Mouse (Mus musculus): ENCODE results near the gene H1f0. TPM values are rescaled to one million over a fixed set of nuclear protein-coding genes. Genes with fewer than 3 reads are reported as not detected.

H1f0 gene
- total and polyA plus RNA-seq, 3 experiments = 33.5 to 213 (median 46.8) TPM

GRCm38 (mm10) chr15:79042721-79043491, 14.7 kb downstream of the H1f0 start:
- H3K9ac ChIP-seq (ENCODE audit: control insufficient read depth, low read depth, low read length, poor library complexity, severe bottlenecking) = no peak overlapping the region
- peaks cover 0 to 12% of the 10 kb centered on the region in 2 experiments; a peak in 2 of 4 replicates for H3K4me1 ChIP-seq (ENCODE audit: control insufficient read depth in 1 of 2, insufficient read depth in 2 of 2, low read length in 2 of 2)
- TF ChIP-seq MAX (IDR thresholded peaks at IDR 0.05; ENCODE audit: low read length) = no peak
- no peak for TF ChIP-seq MYC (IDR thresholded peaks at IDR 0.05; ENCODE audit: low read depth, low read length)
- TF ChIP-seq MEF2A (IDR thresholded peaks at IDR 0.05; ENCODE audit: extremely low read depth, insufficient replicate concordance, low read depth, low read length, poor library complexity, severe bottlenecking) = no peak
- TF ChIP-seq NRF1 (IDR thresholded peaks at IDR 0.05; ENCODE audit: insufficient read depth, low read depth, low read length, poor library complexity, severe bottlenecking) = no peak
- no peak overlapping the region for H3K4me3 ChIP-seq (ENCODE audit: control insufficient read depth in 1 of 2, insufficient read depth in 1 of 2, low read depth in 2 of 2, low read length in 2 of 2)
- no peak for DNase-seq (ENCODE audit: low read depth, low spot score)
- no peaks in the 10 kb centered on the region for H3K9me3 ChIP-seq (replicated peaks; ENCODE audit: insufficient read depth, low read length)
- H3K36me3 ChIP-seq (ENCODE audit: control insufficient read depth in 1 of 2, insufficient read depth in 2 of 2, low read length in 2 of 2) = no peaks in the 10 kb centered on the region
- no peak overlapping the region for H3K27ac ChIP-seq (ENCODE audit: control insufficient read depth, low read depth, low read length)
- no peaks in the 10 kb centered on the region for H3K27me3 ChIP-seq (ENCODE audit: control insufficient read depth in 1 of 2, insufficient read depth in 2 of 2, low read length in 2 of 2)
- H3K79me2 ChIP-seq (ENCODE audit: control insufficient read depth, insufficient read depth, low read length, poor library complexity) = no peaks in the 10 kb centered on the region; the same call in 1 of the 2 replicates

GRCm38 (mm10) chr15:79044837-79045236, 16.6 kb downstream of the H1f0 start:
- Histone ChIP-seq H3K4me3 (ENCODE audit: control insufficient read depth in 1 of 2, insufficient read depth in 1 of 2, low read depth in 2 of 2, low read length in 2 of 2) (no peak overlapping the region), H3K4me1 (ENCODE audit: control insufficient read depth in 1 of 2, insufficient read depth in 2 of 2, low read length in 2 of 2) (peaks cover 0 to 8% of the 10 kb centered on the region in 2 experiments; a peak in 2 of 4 replicates), H3K27me3 (ENCODE audit: control insufficient read depth in 1 of 2, insufficient read depth in 2 of 2, low read length in 2 of 2) (no peaks in the 10 kb centered on the region), H3K36me3 (ENCODE audit: control insufficient read depth in 1 of 2, insufficient read depth in 2 of 2, low read length in 2 of 2) (no peaks in the 10 kb centered on the region), H3K9ac (ENCODE audit: control insufficient read depth, low read depth, low read length, poor library complexity, severe bottlenecking) (no peak overlapping the region), H3K9me3 (replicated peaks; ENCODE audit: insufficient read depth, low read length) (no peaks in the 10 kb centered on the region), H3K79me2 (ENCODE audit: control insufficient read depth, insufficient read depth, low read length, poor library complexity) (no peaks in the 10 kb centered on the region; the same call in 1 of the 2 replicates), H3K27ac (ENCODE audit: control insufficient read depth, low read depth, low read length) (no peak overlapping the region)
- no peak for TF ChIP-seq JUND (IDR thresholded peaks at IDR 0.05; ENCODE audit: low read depth, low read length)
- no peak for TF ChIP-seq HCFC1 (IDR thresholded peaks at IDR 0.05; ENCODE audit: low read depth, low read length)
- no peak for DNase-seq (ENCODE audit: low read depth, low spot score)

- H3K27me3 ChIP-seq (ENCODE audit: control insufficient read depth in 1 of 2, insufficient read depth in 2 of 2, low read length in 2 of 2) = no peaks in the 10 kb centered on the region
- H3K79me2 ChIP-seq (ENCODE audit: control insufficient read depth, insufficient read depth, low read length, poor library complexity) = no peaks in the 10 kb centered on the region
- no peak overlapping the region for H3K9ac ChIP-seq (ENCODE audit: control insufficient read depth, low read depth, low read length, poor library complexity, severe bottlenecking)
- no peaks in the 10 kb centered on the region; a peak in 1 of 4 replicates for H3K36me3 ChIP-seq (ENCODE audit: control insufficient read depth in 1 of 2, insufficient read depth in 2 of 2, low read length in 2 of 2)
- no peak for DNase-seq (ENCODE audit: low read depth, low spot score)
- H3K4me3 ChIP-seq (ENCODE audit: control insufficient read depth in 1 of 2, insufficient read depth in 1 of 2, low read depth in 2 of 2, low read length in 2 of 2) = no peak overlapping the region
- TF ChIP-seq USF2 (IDR thresholded peaks at IDR 0.05; ENCODE audit: borderline replicate concordance in 1 of 2, insufficient read depth in 1 of 2, low read depth in 1 of 2, low read length in 2 of 2) (no peak), SIN3A (IDR thresholded peaks at IDR 0.05; ENCODE audit: low read length) (no peak), CHD1 (IDR thresholded peaks at IDR 0.05; ENCODE audit: low read depth, low read length) (no peak), NRF1 (IDR thresholded peaks at IDR 0.05; ENCODE audit: insufficient read depth, low read depth, low read length, poor library complexity, severe bottlenecking) (no peak), TBP (IDR thresholded peaks at IDR 0.05; ENCODE audit: low read depth, low read length) (no peak), E2F4 (IDR thresholded peaks at IDR 0.05; ENCODE audit: borderline replicate concordance, low read depth, low read length) (no peak), ZKSCAN1 (IDR thresholded peaks at IDR 0.05; ENCODE audit: low read depth, low read length) (no peak), MAX (IDR thresholded peaks at IDR 0.05; ENCODE audit: low read length) (no peak), MAZ (IDR thresholded peaks at IDR 0.05; ENCODE audit: low read depth, low read length) (no peak), MXI1 (IDR thresholded peaks at IDR 0.05; ENCODE audit: low read depth, low read length) (no peak), CHD2 (IDR thresholded peaks at IDR 0.05; ENCODE audit: low read length) (no peak), TAL1 (IDR thresholded peaks at IDR 0.05; ENCODE audit: low read length) (no peak), RAD21 (IDR thresholded peaks at IDR 0.05; ENCODE audit: low read depth, low read length) (no peak)
- H3K4me1 ChIP-seq (ENCODE audit: control insufficient read depth in 1 of 2, insufficient read depth in 2 of 2, low read length in 2 of 2) = no peaks in the 10 kb centered on the region
- H3K27ac ChIP-seq (ENCODE audit: control insufficient read depth, low read depth, low read length) = no peak overlapping the region
- no peaks in the 10 kb centered on the region for H3K9me3 ChIP-seq (replicated peaks; ENCODE audit: insufficient read depth, low read length)
Measured at GRCm38 (mm10) chr15:79048186-79048585, 19.9 kb downstream of the H1f0 start.

Measured in MEL (cell line).